Comparison of ENCODE assay signal across 8 mouse cellular contexts in the genomic region with DNA sequence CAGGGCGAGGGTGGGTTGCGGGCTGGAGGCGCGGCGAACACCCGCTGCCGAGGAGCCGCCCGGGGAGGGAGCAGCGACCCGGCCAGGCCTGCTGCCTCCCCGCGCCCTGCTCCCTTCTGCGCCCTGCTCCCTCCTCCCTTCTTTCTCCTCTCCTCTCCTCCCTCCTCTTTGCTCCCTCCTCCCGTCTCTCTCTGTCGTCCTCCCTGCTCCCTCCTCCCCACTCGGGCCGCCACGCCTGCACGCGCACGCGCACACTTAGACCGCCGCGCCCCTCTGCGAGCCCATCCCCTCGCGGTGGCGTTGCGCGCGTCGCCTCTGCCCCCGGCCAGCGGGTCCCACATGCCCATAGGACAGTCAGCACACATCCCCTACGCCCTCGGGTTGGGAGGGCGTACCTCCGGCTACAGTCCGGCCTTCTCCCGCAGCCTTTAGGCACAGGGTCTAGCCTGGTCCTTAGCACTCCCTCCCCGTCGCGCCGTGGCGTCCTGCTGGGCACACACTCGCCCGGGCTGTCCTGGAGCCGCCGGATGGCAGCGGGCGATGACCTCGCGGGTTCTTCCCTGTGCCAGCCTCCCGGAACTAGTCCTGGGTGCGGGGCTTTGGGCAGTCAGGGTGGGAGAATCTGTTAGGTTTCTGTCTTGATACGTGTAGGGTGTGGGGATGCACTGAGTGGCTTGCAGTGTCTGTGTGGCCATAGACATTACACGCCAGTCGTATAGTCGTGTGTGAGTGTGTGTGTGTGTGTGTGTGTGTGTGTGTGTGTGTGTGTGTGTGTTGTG. TPM values are rescaled to one million over a fixed set of nuclear protein-coding genes. Genes with fewer than 3 reads are reported as not detected.
DNase-seq lines count a peak whose midpoint lies in the region; ATAC-seq lines count a peak whose summit lies in the region.

A gene (minus strand): TSS at position 203 of the 779 bp plus-strand sequence.

- peak within 1 kb of the TSS; percentile 91 for H3K4me3 ChIP-seq in brown adipose tissue, adult 24 weeks (ENCODE audit: insufficient read depth, low read depth, low read length)
- peak within 1 kb of the TSS; percentile 92 for H3K4me3 ChIP-seq in forebrain, embryonic 12.5 days (replicated peaks)
- peak within 1 kb of the TSS; percentile 93 for H3K4me3 ChIP-seq in heart, embryonic 15.5 days
- peak within 1 kb of the TSS; percentile 61 for H3K4me3 ChIP-seq in liver, embryonic 12.5 days
- H3K4me3 ChIP-seq in stomach, embryonic 14.5 days (ENCODE audit: low read depth, low read length): peak within 1 kb of the TSS; percentile 87

- H3K27me3 ChIP-seq in forebrain, embryonic 12.5 days: 0 out of 2 replicates have a peak, but pooled peaks cover 2% of the 10 kb centered on the region
- H3K27me3 ChIP-seq in heart, embryonic 15.5 days: no peaks in the 10 kb centered on the region
- peaks cover 52% of the 10 kb centered on the region for H3K27me3 ChIP-seq in liver, embryonic 12.5 days (replicated peaks)
- no peaks in the 10 kb centered on the region for H3K27me3 ChIP-seq in stomach, embryonic 14.5 days (ENCODE audit: control insufficient read depth, insufficient read depth, low read length)

- peak within 1 kb of the TSS; percentile 95 for H3K9ac ChIP-seq in forebrain, embryonic 12.5 days
- peak within 1 kb of the TSS; percentile 94 for H3K9ac ChIP-seq in heart, embryonic 15.5 days
- H3K9ac ChIP-seq in liver, embryonic 12.5 days: peak within 1 kb of the TSS; percentile 58
- H3K9ac ChIP-seq in stomach, embryonic 14.5 days (replicated peaks; ENCODE audit: low read depth, low read length): peak within 1 kb of the TSS; percentile 81

- peak; percentile 90 for ATAC-seq in forebrain, embryonic 12.5 days (ENCODE audit: low FRiP score)
- ATAC-seq in heart, embryonic 15.5 days (replicated peaks; ENCODE audit: insufficient number of reproducible peaks, insufficient read depth, low FRiP score, low read depth): peak; percentile 93
- peak; percentile 71 for ATAC-seq in liver, embryonic 12.5 days
- ATAC-seq in stomach, embryonic 14.5 days (ENCODE audit: insufficient number of reproducible peaks, insufficient read depth, low FRiP score, low read depth): peak; percentile 86

- peaks cover 8% of the 10 kb centered on the region; the same call in 1 of the 2 replicates for H3K4me1 ChIP-seq in brown adipose tissue, adult 24 weeks (ENCODE audit: control insufficient read depth, insufficient read depth, insufficient read length, low read length)
- H3K4me1 ChIP-seq in forebrain, embryonic 12.5 days: peaks cover 36% of the 10 kb centered on the region
- H3K4me1 ChIP-seq in heart, embryonic 15.5 days (replicated peaks): peaks cover 31% of the 10 kb centered on the region
- H3K4me1 ChIP-seq in liver, embryonic 12.5 days: peaks cover 14% of the 10 kb centered on the region
- H3K4me1 ChIP-seq in stomach, embryonic 14.5 days (ENCODE audit: control insufficient read depth, insufficient read depth, low read length): 0 out of 2 replicates have a peak, but pooled peaks cover 7% of the 10 kb centered on the region

- no peaks in the 10 kb centered on the region for H3K36me3 ChIP-seq in forebrain, embryonic 12.5 days (replicated peaks)
- no peaks in the 10 kb centered on the region for H3K36me3 ChIP-seq in heart, embryonic 15.5 days
- no peaks in the 10 kb centered on the region for H3K36me3 ChIP-seq in liver, embryonic 12.5 days
- H3K36me3 ChIP-seq in stomach, embryonic 14.5 days (ENCODE audit: control insufficient read depth, insufficient read depth, low read length): no peaks in the 10 kb centered on the region

- peak; percentile 26 to 34 for DNase-seq in B cell, adult 2 months
- DNase-seq in kidney, postnatal 25 days: peak; percentile 89 to 94
- DNase-seq in natural killer cell, adult 2 months (ENCODE audit: low spot score in 2 of 2): peak; percentile 5 to 25

- no peaks in the 10 kb centered on the region for H3K9me3 ChIP-seq in forebrain, embryonic 12.5 days
- H3K9me3 ChIP-seq in heart, embryonic 15.5 days (replicated peaks): no peaks in the 10 kb centered on the region
- H3K9me3 ChIP-seq in liver, embryonic 12.5 days (replicated peaks): no peaks in the 10 kb centered on the region
- H3K9me3 ChIP-seq in stomach, embryonic 14.5 days (ENCODE audit: control insufficient read depth, low read depth, low read length): no peaks in the 10 kb centered on the region

- peak within 1 kb of the TSS; percentile 33 for H3K27ac ChIP-seq in brown adipose tissue, adult 24 weeks (replicated peaks; ENCODE audit: low read depth, low read length)
- H3K27ac ChIP-seq in forebrain, embryonic 12.5 days: peak within 1 kb of the TSS; percentile 95
- peak within 1 kb of the TSS; percentile 97 for H3K27ac ChIP-seq in heart, embryonic 15.5 days
- peak within 1 kb of the TSS; percentile 42; the same call in 1 of the 2 replicates for H3K27ac ChIP-seq in liver, embryonic 12.5 days
- peak within 1 kb of the TSS; percentile 89 for H3K27ac ChIP-seq in stomach, embryonic 14.5 days (ENCODE audit: low read length)

- peak within 1 kb of the TSS; percentile 78 for H3K4me2 ChIP-seq in forebrain, embryonic 12.5 days
- peak within 1 kb of the TSS; percentile 99 for H3K4me2 ChIP-seq in heart, embryonic 15.5 days
- H3K4me2 ChIP-seq in liver, embryonic 12.5 days: peak within 1 kb of the TSS; percentile 77
- peak within 1 kb of the TSS; percentile 98 for H3K4me2 ChIP-seq in stomach, embryonic 14.5 days (replicated peaks; ENCODE audit: low read depth, low read length)

- under 1% methylated on average over 56 of the region's 61 CpGs for WGBS in forebrain, embryonic 12.5 days
- WGBS in heart, embryonic 15.5 days: under 1% methylated on average over 60 of the region's 61 CpGs
- WGBS in liver, embryonic 12.5 days (ENCODE audit: insufficient replicate concordance): under 1% methylated on average over 61 of the region's 61 CpGs
- under 1% methylated on average over 54 of the region's 61 CpGs for WGBS in stomach, embryonic 14.5 days

RNA-seq across cellular contexts. Expression of the gene that starts here (rescaled TPM):
- polyA plus RNA-seq in brown adipose tissue, adult 24 weeks (2012; ENCODE audit: insufficient read depth, insufficient read length, missing spikeins): 6.3 and 10.6 TPM in 2 replicates
- 54.1 and 54.7 TPM in 2 replicates for polyA plus RNA-seq in forebrain, embryonic 12.5 days (2016; fragmentation: Nextera tagmentation; extraction: Ambion mirVana)
- polyA plus RNA-seq in heart, embryonic 15.5 days (2015; fragmentation: Nextera tagmentation; extraction: Ambion mirVana): 22.0 and 24.5 TPM in 2 replicates
- 3.9 and 4.2 TPM in 2 replicates for polyA plus RNA-seq in liver, embryonic 12.5 days (2016; fragmentation: Nextera tagmentation; extraction: Ambion mirVana)
- polyA plus RNA-seq in stomach, embryonic 14.5 days (2014; fragmentation: Nextera tagmentation; extraction: Ambion mirVana): 19.5 and 20.9 TPM in 2 replicates

Comparison
In these comparisons a context has a peak if more than half of its experiments do, and no peak if none do; other contexts are left out.
1. Peak in every context shown above with its lines: DNase-seq, ATAC-seq, H3K4me3 ChIP-seq and H3K27ac ChIP-seq.
2. DNase-seq: peak in every context shown above with its lines; median percentile 92 in kidney, postnatal 25 days; 30 in B cell, adult 2 months; 15 in natural killer cell, adult 2 months.
3. H3K27ac ChIP-seq: peak in every context shown above with its lines; median percentile 97 in heart, embryonic 15.5 days; 95 in forebrain, embryonic 12.5 days; 89 in stomach, embryonic 14.5 days; 42 in liver, embryonic 12.5 days; 33 in brown adipose tissue, adult 24 weeks.